Mouse (Mus musculus) spleen, postnatal 14 days (tissue): Measurements from ENCODE around the gene Gm21964.

ENCODE experiments used
- DNase-seq, 2 experiments: peaks; one replicate each; pipeline ENCODE4 v3.0.0; 2021 to 2022; ENCODE audit warnings: low spot score in 2 of 2

The Gm21964 gene

DNA sequence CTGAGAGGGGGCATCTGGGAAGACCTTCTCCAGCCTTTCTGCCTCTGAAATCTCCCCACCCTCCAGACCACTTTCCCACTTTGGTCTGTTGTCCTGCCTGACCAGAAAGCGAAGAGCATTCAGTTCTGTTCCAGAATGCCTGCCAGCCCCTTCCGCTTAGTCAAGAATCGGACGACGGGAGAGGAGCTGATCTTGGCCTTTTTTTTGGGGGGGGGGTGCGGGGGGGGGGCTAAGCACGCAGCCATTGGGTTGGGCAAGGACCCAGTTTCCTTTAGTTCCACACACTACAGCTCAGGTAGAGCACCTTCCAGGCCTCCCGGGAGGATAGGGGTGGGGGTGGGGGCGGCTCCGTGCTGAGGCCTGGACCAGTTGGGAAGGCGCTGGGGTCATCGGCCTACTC is at the start of gene Gm21964:
Gene Gm21964 (plus strand): TSS at position 301 of the 400 bp plus-strand sequence.
- DNase-seq = no peak

GRCm38 (mm10) chr8:110051208-110051607 is 49.8 kb upstream of the Gm21964 start:
- no peak for DNase-seq

DNA sequence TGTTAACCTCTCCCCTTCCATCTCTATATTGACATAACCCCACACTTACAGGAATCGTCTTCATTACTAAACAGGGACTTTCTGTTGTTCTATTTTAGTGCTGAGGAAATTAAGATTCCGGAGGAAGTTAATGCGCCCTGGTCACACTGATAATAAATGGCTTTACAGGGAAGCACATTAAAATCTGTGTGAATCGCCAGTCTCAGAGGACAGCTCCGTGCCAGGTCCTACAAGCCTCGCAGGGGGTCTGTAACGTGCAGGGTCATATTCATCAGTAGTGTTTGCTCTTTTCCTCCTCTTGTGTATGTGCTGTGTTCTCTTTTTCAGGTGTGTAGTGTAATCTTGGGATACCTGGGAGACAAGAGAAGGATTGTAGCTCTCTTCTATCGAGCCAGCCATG is 42.8 kb upstream of the Gm21964 start:
- DNase-seq = no peak

DNA sequence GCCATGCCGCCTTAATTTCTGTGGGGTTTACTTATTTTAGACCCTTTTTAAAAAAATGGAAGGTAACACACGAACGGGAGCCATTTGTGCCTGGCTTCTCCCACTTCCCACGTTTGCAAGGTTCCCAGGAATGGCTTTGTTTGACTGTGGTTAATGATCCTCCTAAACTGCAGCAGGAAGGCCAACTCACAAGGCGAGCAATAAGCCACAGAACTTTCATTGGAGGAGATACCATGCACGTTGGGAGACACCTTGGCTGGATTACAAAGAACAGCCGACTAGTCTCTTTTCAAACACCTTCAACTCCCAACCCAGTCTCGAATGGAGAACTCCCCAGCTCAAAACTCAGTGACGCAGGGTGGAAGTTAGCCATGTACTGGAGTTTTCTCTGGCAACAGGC is 36.8 kb upstream of the Gm21964 start:
- no peak for DNase-seq

GRCm38 (mm10) chr8:110064606-110065365 is 36.2 kb upstream of the Gm21964 start:
- DNase-seq = no peak

DNA sequence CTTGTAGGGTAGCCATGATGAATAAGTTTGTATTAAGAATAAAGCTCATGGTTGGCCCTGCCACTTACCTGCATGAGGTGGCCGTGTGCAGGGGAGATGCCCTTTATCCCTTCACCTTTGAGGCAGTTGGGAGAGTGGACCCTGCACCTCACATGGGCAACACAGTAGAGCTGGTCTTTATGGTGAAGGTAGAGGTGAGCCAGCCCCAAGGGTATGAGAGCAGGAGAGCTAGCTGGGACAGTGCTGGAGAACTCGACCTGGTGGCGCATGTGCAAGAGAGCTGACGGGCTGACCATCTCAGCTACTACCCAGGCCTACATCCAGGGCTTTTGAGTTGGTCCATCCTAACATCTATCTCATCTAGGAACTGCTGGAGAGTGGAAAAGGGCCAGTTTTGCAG is 35.3 kb upstream of the Gm21964 start:
- DNase-seq = no peak

DNA sequence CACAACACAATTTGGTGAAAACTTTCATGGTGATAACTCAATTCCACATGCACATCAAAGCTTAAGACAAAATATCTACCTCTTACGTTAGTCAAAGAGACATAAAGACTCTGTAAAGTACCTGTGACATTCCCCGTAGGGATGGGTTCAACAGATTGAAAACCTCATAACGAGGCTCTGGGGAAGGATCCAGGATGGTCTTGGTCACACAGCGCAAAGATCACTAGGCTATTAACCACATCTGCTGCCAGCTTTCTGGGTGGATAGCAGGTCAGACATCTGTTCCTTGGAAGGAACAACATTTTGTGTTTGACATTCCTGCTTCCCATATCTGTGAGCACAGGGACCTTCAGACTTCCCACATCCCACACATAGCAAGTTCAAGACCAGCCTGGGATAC is 31.3 kb upstream of the Gm21964 start:
- DNase-seq = no peak

- DNase-seq = peak in 1 of 2 experiments; percentile 17
Observed at GRCm38 (mm10) chr8:110071600-110071999, 29.4 kb upstream of the Gm21964 start.

GRCm38 (mm10) chr8:110074496-110074895 is 26.5 kb upstream of the Gm21964 start:
- DNase-seq = no peak

- peak in 1 of 2 experiments; percentile 5 for DNase-seq
Observed at GRCm38 (mm10) chr8:110079282-110080221, 21.5 kb upstream of the Gm21964 start, which contains the start of gene Zfp612. Zfp612 (plus strand) TSS chr8:110079746.

GRCm38 (mm10) chr8:110082416-110083105 is 18.4 kb upstream of the Gm21964 start:
- DNase-seq = no peak

GRCm38 (mm10) chr8:110091869-110092268 is 9.1 kb upstream of the Gm21964 start:
- no peak for DNase-seq

DNA sequence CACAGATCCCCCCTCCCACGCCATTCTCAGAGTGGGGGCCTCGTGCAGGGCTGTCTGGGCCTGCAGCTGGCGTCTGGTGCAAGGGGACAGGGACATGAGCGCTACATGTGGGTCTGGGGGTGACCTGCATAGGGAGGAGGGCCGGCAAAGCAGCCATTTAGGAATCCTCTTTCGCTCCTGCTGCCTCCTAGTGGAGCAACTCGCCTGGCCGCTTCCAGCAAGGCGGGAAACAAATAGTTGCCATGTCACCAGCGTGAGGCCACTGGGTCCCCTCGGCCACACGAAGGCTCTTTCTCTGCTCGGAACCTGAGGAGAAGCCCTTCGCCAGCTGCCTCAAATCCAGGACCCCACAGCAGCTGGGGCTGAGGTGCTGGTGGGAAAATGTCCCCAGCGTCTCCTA is 669 bp downstream of the Gm21964 start:
- DNase-seq = no peak

GRCm38 (mm10) chr8:110102653-110103052 is 1.6 kb downstream of the Gm21964 start, which contains the start of gene Gm17720:
Gm17720 (minus strand) TSS chr8:110102753.
- no peak for DNase-seq

- no peak for DNase-seq
Observed at GRCm38 (mm10) chr8:110119715-110120114, 18.7 kb downstream of the Gm21964 start.

DNA sequence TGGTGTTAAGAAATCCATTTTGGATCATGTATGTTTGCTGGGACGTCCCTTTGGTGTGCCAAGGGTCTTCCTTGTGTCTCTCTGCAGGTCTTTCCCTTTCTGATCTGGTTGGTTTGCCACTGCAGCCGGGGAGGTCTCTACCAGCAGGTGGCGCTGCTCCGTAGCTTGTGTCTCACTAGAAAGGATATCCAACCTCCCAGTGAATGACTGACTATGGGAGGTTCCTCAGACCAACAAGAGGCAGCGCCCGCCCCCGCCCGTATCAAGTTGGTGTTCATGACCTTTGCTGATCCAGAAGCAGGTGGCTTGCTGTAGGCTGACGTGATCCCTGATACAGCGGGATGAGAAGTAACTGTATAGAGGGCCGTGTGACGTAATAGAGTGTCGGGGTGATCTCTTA is 29.5 kb downstream of the Gm21964 start:
- peak in 1 of 2 experiments; percentile 18 for DNase-seq

DNA sequence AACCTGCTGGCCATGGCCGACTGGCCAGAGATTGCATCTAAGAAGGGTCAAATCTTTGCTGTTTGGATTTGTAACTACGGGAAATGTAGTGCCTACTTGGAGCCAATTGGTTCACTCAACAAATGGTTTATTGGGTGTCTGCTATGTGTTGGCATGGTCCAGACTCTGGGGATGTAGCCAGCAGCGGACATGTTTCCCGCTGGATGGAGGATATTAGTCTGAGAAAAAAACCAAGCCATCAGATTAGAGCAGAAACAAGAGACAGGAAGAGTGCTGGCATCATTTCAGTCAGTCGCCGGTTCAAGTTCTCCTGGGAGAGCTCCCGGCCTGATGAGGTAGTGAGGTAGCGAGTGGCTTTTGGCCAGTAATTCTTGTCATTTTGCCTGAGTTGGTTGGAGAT is 33.2 kb downstream of the Gm21964 start:
- no peak for DNase-seq

GRCm38 (mm10) chr8:110135515-110135914 is 34.5 kb downstream of the Gm21964 start:
- DNase-seq = no peak

DNA sequence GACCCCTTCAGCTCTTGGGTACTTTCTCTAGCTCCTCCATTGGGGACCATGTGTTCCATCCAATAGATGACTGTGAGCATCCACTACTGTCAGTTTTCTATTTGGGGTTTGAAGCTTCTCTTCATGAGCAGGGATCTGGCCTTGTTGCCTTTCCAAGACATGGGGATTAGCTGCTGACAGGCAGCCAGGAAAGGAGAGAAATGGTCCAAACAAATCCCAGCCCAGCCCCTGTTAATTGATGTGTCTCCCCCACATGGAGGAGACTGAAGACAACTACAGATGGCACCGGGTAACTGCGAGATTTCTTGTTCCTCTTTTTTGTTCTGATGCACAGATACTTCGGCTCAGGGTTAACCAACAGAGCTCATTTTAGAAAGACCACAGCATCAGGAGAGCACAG is 39.1 kb downstream of the Gm21964 start:
- DNase-seq = no peak

- no peak for DNase-seq
Observed at GRCm38 (mm10) chr8:110140770-110141169, 39.8 kb downstream of the Gm21964 start.

- DNase-seq = peak in 1 of 2 experiments; percentile 17
Observed at GRCm38 (mm10) chr8:110145538-110145937, 44.5 kb downstream of the Gm21964 start.

GRCm38 (mm10) chr8:110152951-110153350 is 51.9 kb downstream of the Gm21964 start:
- no peak for DNase-seq
